12 mouse cellular contexts compared by ENCODE assay signal in the genomic region with DNA sequence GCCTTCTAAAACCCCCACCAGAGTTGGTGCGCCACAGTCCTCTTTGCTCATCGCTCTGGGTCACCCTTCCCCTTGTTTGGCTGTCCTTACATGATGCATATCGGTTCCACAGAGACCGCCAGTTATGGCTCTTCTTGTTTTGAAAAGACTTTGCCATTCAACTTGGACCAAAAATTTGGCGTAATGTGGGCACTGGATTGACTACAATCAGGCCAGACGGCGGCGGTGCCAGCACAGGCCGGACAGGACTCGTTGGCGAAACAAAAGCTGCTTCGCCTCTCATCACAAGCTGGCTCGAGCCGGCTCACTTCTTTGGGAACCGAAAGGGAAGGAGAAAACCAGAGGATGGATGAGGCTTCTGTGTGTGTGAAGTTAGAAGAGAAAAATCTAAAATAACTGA.
DNase-seq lines count a peak whose midpoint lies in the region; ATAC-seq lines count a peak whose summit lies in the region.
"Had no signal": no experiment of that assay in that cellular context is flagged by ENCODE, and none has a peak within 500 bp of the region (broad histone marks: within the 10 kb centered on the region; RNA-seq: fewer than 3 reads in every experiment).

No protein-coding gene starts in this region.

- peak; percentile 75 for ATAC-seq in cerebellum, adult (ENCODE audit: insufficient number of reproducible peaks, low FRiP score, low TSS enrichment)
- ATAC-seq: intestine, embryonic 16.5 days had no signal

- no peak for DNase-seq in cerebellum, adult 11 months
- peak; percentile 31 for DNase-seq in layer of hippocampus, adult 11-12 months (ENCODE audit: low spot score)
- no peak for DNase-seq in layer of hippocampus, postnatal 25 days (ENCODE audit: extremely low spot score in 1 of 2, low spot score in 1 of 2)
- peak; percentile 72 for DNase-seq in Muller cell, postnatal 12 days (ENCODE audit: inconsistent ontology term)
- peak; percentile 30 for DNase-seq in fibroblast of lung, adult 2 months (ENCODE audit: low read depth)
- no peak for DNase-seq in kidney, postnatal 4 days
- no peak for DNase-seq in adrenal gland, postnatal 10 days
- DNase-seq: adrenal gland, postnatal 14 days; lung, postnatal 36 days; thymus, adult 18-20 months had no signal

Comparison
In these comparisons a context has a peak if more than half of its experiments do, and no peak if none do; other contexts are left out.
1. DNase-seq: peak in layer of hippocampus, adult 11-12 months (single experiment), Muller cell, postnatal 12 days (single experiment) and fibroblast of lung, adult 2 months (single experiment); none in cerebellum, adult 11 months (single experiment), layer of hippocampus, postnatal 25 days (0 of 2), kidney, postnatal 4 days (0 of 2) and adrenal gland, postnatal 10 days (single experiment).